Mouse (Mus musculus) lung, adult 2 months (tissue): ENCODE measurements around the gene Baiap2. TPM values are rescaled to one million over a fixed set of nuclear protein-coding genes. Genes with fewer than 3 reads are reported as not detected.
A peak's percentile ranks its signal among the peaks of the same experiment; 100 is the strongest.

Experiments
- DNase-seq: peaks from one replicate; pipeline ENCODE4 v3.0.0; 2022
- H3K4me1 ChIP-seq: fragments of 200-500 bp; 2 replicates; pipeline ENCODE4 v1.6.1; 2011; ENCODE audit warnings: low read length; ENCODE audit not compliant: control insufficient read depth, insufficient read depth
- H3K4me3 ChIP-seq: fragments of 200-500 bp; replicated peaks from 2 replicates; pipeline ENCODE3; 2011; ENCODE audit warnings: low read depth, mild to moderate bottlenecking, control low read depth, low read length; ENCODE audit errors: extremely low read depth
- CTCF ChIP-seq: fragments of 200-500 bp; IDR thresholded peaks from 2 replicates; pipeline ENCODE4 v1.5.1; 2011; ENCODE audit warnings: mild to moderate bottlenecking, low read length, control low read depth; ENCODE audit not compliant: insufficient read depth
- POLR2A ChIP-seq: fragments of 200-500 bp; IDR thresholded peaks from 2 replicates; pipeline ENCODE4 v1.6.1; 2011; ENCODE audit warnings: low read depth, mild to moderate bottlenecking, control low read depth, low read length, borderline replicate concordance; ENCODE audit errors: extremely low read depth
- WGBS: fragments of 180-500 bp; shearing (Covaris S2); methylation state at CpG from one replicate; pipeline ENCODE4 v1.1.7; 2018; 5-methylcytosine and 5-hydroxymethylcytosine counted together
- polyA plus RNA-seq: library from polyadenylated mRNA; depleted of rRNA; stranded (reverse); fragments of >200 nt; gene quantifications from 2 replicates; pipeline ENCODE4 v1.2.3, GENCODE M21; 2012

Baiap2 gene
- polyA plus RNA-seq, 1 experiment, result 83.7 TPM

DNA sequence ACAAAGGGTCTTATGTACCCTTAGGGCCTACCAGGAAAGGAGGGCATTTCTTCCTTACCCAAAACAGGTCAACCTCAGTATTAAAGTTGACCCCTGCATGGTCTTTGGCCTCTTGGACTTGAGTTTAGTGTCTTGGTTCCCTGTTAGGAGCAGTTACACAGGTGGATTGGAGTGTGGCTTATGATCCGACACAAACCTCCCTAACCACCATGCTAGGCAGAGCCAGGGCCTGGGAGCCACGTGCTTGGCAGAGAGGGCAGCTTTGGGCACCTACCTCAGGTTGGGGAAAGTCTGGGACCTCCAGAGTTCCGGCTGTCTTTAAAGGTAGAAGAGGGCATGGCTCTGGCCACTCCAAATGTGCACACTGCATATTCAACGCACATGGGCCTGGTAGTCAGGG lies 23.1 kb upstream of the Baiap2 start:
- DNase-seq, result no peak
- no peak overlapping the region for H3K4me3 ChIP-seq
- peaks cover 25% of the 10 kb centered on the region for H3K4me1 ChIP-seq
- TF ChIP-seq POLR2A (no peak), CTCF (no peak)
- 96% methylated on average over 4 of the region's 4 CpGs for WGBS

DNA sequence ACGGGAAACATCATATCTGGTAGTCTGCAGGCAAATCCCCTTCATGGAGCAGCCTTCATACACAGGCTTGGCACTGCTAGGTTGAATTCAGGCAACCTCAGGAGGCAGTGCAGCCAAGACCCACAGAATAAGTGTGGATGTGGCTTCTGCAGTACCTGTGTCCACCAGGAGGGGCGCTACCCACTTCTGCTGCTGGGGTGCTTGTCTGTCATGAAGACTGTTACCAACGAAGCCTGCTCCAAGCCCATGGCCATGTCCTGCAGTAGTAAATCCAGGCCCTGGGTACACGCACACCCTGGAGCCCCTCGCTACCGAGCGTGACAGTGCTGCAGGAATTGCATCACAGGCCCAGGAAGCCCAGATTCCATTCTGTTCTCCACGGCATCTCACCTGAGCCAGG lies 22.7 kb upstream of the Baiap2 start:
- H3K4me1 ChIP-seq, result peaks cover 20% of the 10 kb centered on the region
- 67% methylated on average over 8 of the region's 8 CpGs for WGBS
- no peak for TF ChIP-seq POLR2A
- peak; percentile 79 for TF ChIP-seq CTCF
- no peak overlapping the region for H3K4me3 ChIP-seq
- peak; percentile 67 for DNase-seq

- no peak overlapping the region for H3K4me3 ChIP-seq
- TF ChIP-seq CTCF (no peak), POLR2A (no peak)
- DNase-seq, result no peak
- H3K4me1 ChIP-seq, result peaks cover 14% of the 10 kb centered on the region
- WGBS, result 74% methylated on average over 5 of the region's 5 CpGs
Observed at GRCm38 (mm10) chr11:119920668-119921067, 21.9 kb upstream of the Baiap2 start.

DNA sequence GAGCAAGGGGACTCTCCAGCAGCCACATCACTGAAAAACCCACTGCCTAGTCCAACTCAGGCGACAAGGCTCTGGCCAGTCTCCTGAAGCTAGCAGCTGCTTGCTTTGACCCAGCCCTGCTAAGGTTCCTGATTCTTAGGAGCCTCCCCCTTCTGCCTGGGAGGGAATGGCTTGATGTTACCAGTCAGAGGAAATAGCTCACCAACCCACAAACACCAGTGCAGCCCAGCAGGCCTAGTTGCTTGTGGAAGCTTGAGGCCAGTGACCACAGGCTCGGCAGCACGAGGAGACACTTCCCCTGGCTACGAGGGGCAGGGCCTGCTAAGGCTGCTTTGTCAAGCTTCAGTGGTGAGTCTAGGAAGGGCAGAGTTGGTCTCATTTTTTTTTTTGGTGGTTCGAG lies 17.4 kb upstream of the Baiap2 start:
- DNase-seq, result no peak
- Histone ChIP-seq H3K4me3 (no peak overlapping the region), H3K4me1 (no peaks in the 10 kb centered on the region)
- TF ChIP-seq CTCF, result no peak
- TF ChIP-seq POLR2A, result no peak
- WGBS, result 75% methylated on average over 5 of the region's 5 CpGs

GRCm38 (mm10) chr11:119926762-119927161 lies 15.8 kb upstream of the Baiap2 start:
- H3K4me3 ChIP-seq, result no peak overlapping the region
- no peaks in the 10 kb centered on the region for H3K4me1 ChIP-seq
- TF ChIP-seq CTCF (no peak), POLR2A (no peak)
- WGBS, result 69% methylated on average over 5 of the region's 5 CpGs
- no peak for DNase-seq

- TF ChIP-seq POLR2A (no peak), CTCF (no peak)
- peak overlapping the region; percentile 56 for H3K4me3 ChIP-seq
- WGBS, result 23% methylated on average over 16 of the region's 16 CpGs
- no peaks in the 10 kb centered on the region for H3K4me1 ChIP-seq
- DNase-seq, result peak; percentile 35
Observed at GRCm38 (mm10) chr11:119928023-119928681, 14.4 kb upstream of the Baiap2 start.

DNA sequence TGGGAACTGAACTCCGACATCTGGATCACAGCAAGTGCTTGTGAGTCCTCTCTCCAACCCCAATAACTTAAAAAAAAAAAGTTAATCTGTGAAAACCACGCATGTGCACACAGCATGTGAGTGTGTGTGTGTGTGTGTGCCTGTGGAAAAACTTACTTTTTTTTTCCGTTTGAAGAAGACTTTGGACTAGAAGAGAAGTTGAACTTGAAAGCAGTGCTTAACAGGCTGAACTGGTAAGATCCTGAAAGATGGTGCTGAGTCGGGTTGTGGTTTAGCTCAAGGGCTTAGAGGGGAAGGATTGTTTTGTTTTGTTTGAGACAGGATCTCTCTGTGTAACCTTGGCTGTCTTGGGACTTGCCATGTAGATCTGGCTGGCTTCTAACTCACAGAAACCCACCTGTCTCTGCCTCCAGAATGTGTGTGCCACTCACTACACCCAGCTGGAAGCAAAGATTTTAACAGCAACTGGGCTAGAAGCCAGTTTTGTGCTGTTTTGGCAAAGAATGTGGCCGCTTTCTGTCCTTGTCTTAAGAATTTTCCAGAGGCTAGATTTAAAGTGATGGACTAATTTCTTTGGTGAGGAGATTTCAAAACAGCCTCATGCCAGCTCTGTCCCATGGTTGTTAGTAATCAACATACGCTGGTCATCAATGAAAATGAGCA lies 12.8 kb upstream of the Baiap2 start:
- 67% methylated on average over 6 of the region's 6 CpGs for WGBS
- no peaks in the 10 kb centered on the region for H3K4me1 ChIP-seq
- no peak overlapping the region for H3K4me3 ChIP-seq
- TF ChIP-seq CTCF, result no peak
- no peak for TF ChIP-seq POLR2A
- no peak for DNase-seq

- Histone ChIP-seq H3K4me1 (peaks cover 6% of the 10 kb centered on the region), H3K4me3 (no peak overlapping the region)
- no peak for DNase-seq
- no peak for TF ChIP-seq CTCF
- no peak for TF ChIP-seq POLR2A
- 63% methylated on average over 10 of the region's 10 CpGs for WGBS
Observed at GRCm38 (mm10) chr11:119931809-119932208, 10.8 kb upstream of the Baiap2 start.

DNA sequence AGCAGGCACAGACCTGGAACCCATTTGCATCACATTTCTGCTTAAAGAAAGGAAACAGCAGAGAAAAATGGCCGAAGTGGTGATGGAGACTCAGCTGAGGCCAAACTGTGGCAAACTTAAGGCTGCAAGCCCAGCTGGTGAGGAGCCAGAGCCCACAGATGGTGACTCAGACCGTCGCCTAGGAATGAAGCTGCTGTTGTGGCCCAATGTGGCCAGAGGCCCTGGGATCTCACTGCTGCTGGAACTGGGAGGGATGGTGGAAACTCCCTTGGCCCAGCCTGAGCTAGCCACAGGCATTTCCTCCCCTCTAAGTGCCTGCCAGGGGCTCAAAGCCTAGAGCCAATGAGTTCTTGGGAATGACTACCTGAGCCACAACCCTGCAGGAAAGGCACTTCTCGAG lies 9.4 kb upstream of the Baiap2 start:
- Histone ChIP-seq H3K4me1 (peaks cover 20% of the 10 kb centered on the region), H3K4me3 (no peak overlapping the region)
- TF ChIP-seq POLR2A, result no peak
- TF ChIP-seq CTCF, result no peak
- no peak for DNase-seq
- 57% methylated on average over 4 of the region's 4 CpGs for WGBS
